Mouse (Mus musculus): ENCODE measurements around the gene Slc6a19. TPM values are rescaled to one million over a fixed set of nuclear protein-coding genes. Genes with fewer than 3 reads are reported as not detected.

The Slc6a19 gene
- polyA plus RNA-seq (2015; fragmentation: Nextera tagmentation; extraction: Ambion mirVana): 0.10 TPM in 1 of 2 replicates, not detected in the other

GRCm38 (mm10) chr13:73704694-73705325, at the start of gene Slc6a19:
Gene Slc6a19, minus strand, starts transcription at chr13:73704865.

GRCm38 (mm10) chr13:73732742-73733700, 28.4 kb upstream of the Slc6a19 start, which contains the start of gene Slc12a7:
Gene Slc12a7, plus strand, starts transcription at chr13:73733094.

GRCm38 (mm10) chr13:73677853-73678252, 26.8 kb downstream of the Slc6a19 start, which contains the start of gene Slc6a18:
Gene Slc6a18, minus strand, starts transcription at chr13:73678023.

Other genes with a start within 250 kb of the Slc6a19 start
- 89.7 and 101 TPM in 2 replicates for gene Lpcat1, start 237.7 kb downstream of the Slc6a19 start, polyA plus RNA-seq (2015; fragmentation: Nextera tagmentation; extraction: Ambion mirVana)
- 0.10 and 0.14 TPM in 2 replicates for gene Slc6a3, start 168.1 kb downstream of the Slc6a19 start, polyA plus RNA-seq (2015; fragmentation: Nextera tagmentation; extraction: Ambion mirVana)
- 76.4 and 76.9 TPM in 2 replicates for gene Clptm1l, start 100.9 kb downstream of the Slc6a19 start, polyA plus RNA-seq (2015; fragmentation: Nextera tagmentation; extraction: Ambion mirVana)
- gene Tert, start 78.0 kb downstream of the Slc6a19 start, polyA plus RNA-seq (2015; fragmentation: Nextera tagmentation; extraction: Ambion mirVana): 0.35 and 0.70 TPM in 2 replicates
- gene Slc6a18, start 26.8 kb downstream of the Slc6a19 start, polyA plus RNA-seq (2015; fragmentation: Nextera tagmentation; extraction: Ambion mirVana): not detected in 2 replicates
- 3.7 and 4.2 TPM in 2 replicates for gene Slc12a7, start 28.2 kb upstream of the Slc6a19 start, polyA plus RNA-seq (2015; fragmentation: Nextera tagmentation; extraction: Ambion mirVana)
- gene Nkd2, start 142.8 kb upstream of the Slc6a19 start, polyA plus RNA-seq (2015; fragmentation: Nextera tagmentation; extraction: Ambion mirVana): 1.9 and 2.0 TPM in 2 replicates
- gene Trip13, start 232.9 kb upstream of the Slc6a19 start, polyA plus RNA-seq (2015; fragmentation: Nextera tagmentation; extraction: Ambion mirVana): 24.8 and 27.7 TPM in 2 replicates
- 24.6 and 27.9 TPM in 2 replicates for gene Brd9, start 232.9 kb upstream of the Slc6a19 start, polyA plus RNA-seq (2015; fragmentation: Nextera tagmentation; extraction: Ambion mirVana)

All from spleen, postnatal 0 days (tissue).